Mouse (Mus musculus): ENCODE measurements around the gene Gm28035. TPM values are rescaled to one million over a fixed set of nuclear protein-coding genes. Genes with fewer than 3 reads are reported as not detected.
A peak's percentile ranks its signal among the peaks of the same experiment; 100 is the strongest.

Gene Gm28035
- 0.10 and 0.11 TPM in 2 replicates for polyA plus RNA-seq (2015; fragmentation: Nextera tagmentation; extraction: Ambion mirVana)

GRCm38 (mm10) chr2:30240267-30240666 is at the start of gene Gm28035:
Gm28035 (plus strand) TSS chr2:30240567.
- Histone ChIP-seq H3K36me3 (peaks cover 47% of the 10 kb centered on the region), H3K27ac (peak within 1 kb of the TSS; percentile 57; the same call in 1 of the 2 replicates), H3K4me1 (peaks cover 53% of the 10 kb centered on the region), H3K27me3 (no peaks in the 10 kb centered on the region), H3K4me2 (peak within 1 kb of the TSS; percentile 76; the same call in 1 of the 2 replicates), H3K9ac (peak within 1 kb of the TSS; percentile 17; the same call in 1 of the 2 replicates), H3K9me3 (no peaks in the 10 kb centered on the region), H3K4me3 (no peak within 1 kb of the TSS)
- ATAC-seq (ENCODE audit: insufficient number of reproducible peaks, low FRiP score, low TSS enrichment, low read depth) = no peak
- WGBS = 83% methylated on average over 2 of the region's 2 CpGs

- H3K9ac ChIP-seq = no peak overlapping the region
- H3K27me3 ChIP-seq = no peaks in the 10 kb centered on the region
- no peak overlapping the region for H3K4me3 ChIP-seq
- H3K4me2 ChIP-seq = no peak overlapping the region
- ATAC-seq (ENCODE audit: insufficient number of reproducible peaks, low FRiP score, low TSS enrichment, low read depth) = no peak
- no peak overlapping the region for H3K27ac ChIP-seq
- H3K4me1 ChIP-seq = no peaks in the 10 kb centered on the region
- H3K9me3 ChIP-seq = no peaks in the 10 kb centered on the region
- 78% methylated on average over 12 of the region's 12 CpGs for WGBS
- peaks cover 7% of the 10 kb centered on the region for H3K36me3 ChIP-seq
Measured at GRCm38 (mm10) chr2:30191790-30192580, 48.4 kb upstream of the Gm28035 start.

- no peaks in the 10 kb centered on the region for H3K9me3 ChIP-seq
- no peak overlapping the region for H3K4me3 ChIP-seq
- ATAC-seq (ENCODE audit: insufficient number of reproducible peaks, low FRiP score, low TSS enrichment, low read depth) = no peak
- H3K27me3 ChIP-seq = no peaks in the 10 kb centered on the region
- no peaks in the 10 kb centered on the region for H3K4me1 ChIP-seq
- no peak overlapping the region for H3K9ac ChIP-seq
- H3K4me2 ChIP-seq = no peak overlapping the region
- H3K27ac ChIP-seq = no peak overlapping the region
- H3K36me3 ChIP-seq = peaks cover 7% of the 10 kb centered on the region
- WGBS = 79% methylated on average over 3 of the region's 3 CpGs
Measured at GRCm38 (mm10) chr2:30194656-30195055, 45.7 kb upstream of the Gm28035 start.

DNA sequence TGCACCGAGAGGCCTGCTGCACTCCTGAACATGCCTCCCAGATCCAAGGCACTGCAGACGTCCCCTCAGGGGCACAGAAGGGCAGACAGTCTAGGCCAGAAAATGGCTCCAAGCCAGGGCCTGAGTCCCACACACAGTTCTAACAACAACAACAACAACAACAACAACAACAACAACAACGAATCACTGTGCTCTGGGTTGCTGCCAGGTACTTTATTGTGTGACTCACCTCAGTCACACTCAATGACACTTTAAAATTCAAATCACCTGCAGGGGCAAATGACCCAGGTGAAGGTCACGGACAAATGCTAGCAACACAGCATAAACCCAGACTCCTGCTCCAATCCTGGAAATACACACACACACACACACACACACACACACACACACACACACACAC is 42.3 kb upstream of the Gm28035 start:
- 58% methylated on average over 4 of the region's 4 CpGs for WGBS
- Histone ChIP-seq H3K36me3 (no peaks in the 10 kb centered on the region), H3K9ac (no peak overlapping the region), H3K27me3 (no peaks in the 10 kb centered on the region), H3K4me2 (no peak overlapping the region), H3K4me3 (no peak overlapping the region), H3K4me1 (no peaks in the 10 kb centered on the region), H3K9me3 (no peaks in the 10 kb centered on the region), H3K27ac (no peak overlapping the region)
- no peak for ATAC-seq (ENCODE audit: insufficient number of reproducible peaks, low FRiP score, low TSS enrichment, low read depth)

DNA sequence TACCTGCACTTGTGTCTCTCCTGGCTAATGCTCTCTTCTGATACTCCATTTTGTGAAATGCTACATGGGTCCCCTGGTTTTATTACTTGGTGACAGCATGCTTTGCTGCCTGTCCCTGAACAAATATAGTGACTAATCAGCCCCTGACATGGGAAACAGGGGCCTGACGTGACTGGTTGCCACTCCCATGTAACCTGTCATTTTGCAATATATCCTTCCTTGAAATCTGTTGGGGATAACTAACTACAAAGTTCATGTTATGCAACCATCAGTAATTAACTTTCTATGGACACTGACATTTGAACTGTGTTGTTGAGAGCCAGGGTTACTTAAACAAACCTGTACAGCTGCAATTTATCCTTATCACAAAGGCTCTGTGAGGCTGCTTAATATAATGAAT is 40.4 kb upstream of the Gm28035 start:
- Histone ChIP-seq H3K4me1 (peaks cover 6% of the 10 kb centered on the region), H3K9ac (no peak overlapping the region), H3K4me3 (no peak overlapping the region), H3K27me3 (no peaks in the 10 kb centered on the region), H3K27ac (no peak overlapping the region), H3K9me3 (no peaks in the 10 kb centered on the region), H3K36me3 (no peaks in the 10 kb centered on the region), H3K4me2 (no peak overlapping the region)
- 44% methylated on average over 1 of the region's 1 CpGs for WGBS
- ATAC-seq (ENCODE audit: insufficient number of reproducible peaks, low FRiP score, low TSS enrichment, low read depth) = no peak

GRCm38 (mm10) chr2:30200388-30200925 is 39.9 kb upstream of the Gm28035 start:
- 80% methylated on average over 5 of the region's 5 CpGs for WGBS
- no peak overlapping the region for H3K4me3 ChIP-seq
- H3K9ac ChIP-seq = no peak overlapping the region
- no peaks in the 10 kb centered on the region for H3K27me3 ChIP-seq
- H3K36me3 ChIP-seq = no peaks in the 10 kb centered on the region
- no peak overlapping the region for H3K4me2 ChIP-seq
- peaks cover 6% of the 10 kb centered on the region for H3K4me1 ChIP-seq
- ATAC-seq (ENCODE audit: insufficient number of reproducible peaks, low FRiP score, low TSS enrichment, low read depth) = no peak
- no peak overlapping the region for H3K27ac ChIP-seq
- no peaks in the 10 kb centered on the region for H3K9me3 ChIP-seq

GRCm38 (mm10) chr2:30203439-30203838 is 36.9 kb upstream of the Gm28035 start:
- no peak overlapping the region for H3K4me2 ChIP-seq
- H3K27ac ChIP-seq = no peak overlapping the region
- H3K4me1 ChIP-seq = peaks cover 15% of the 10 kb centered on the region
- no peak overlapping the region for H3K4me3 ChIP-seq
- H3K27me3 ChIP-seq = no peaks in the 10 kb centered on the region
- H3K9me3 ChIP-seq = no peaks in the 10 kb centered on the region
- H3K9ac ChIP-seq = no peak overlapping the region
- no peak for ATAC-seq (ENCODE audit: insufficient number of reproducible peaks, low FRiP score, low TSS enrichment, low read depth)
- no peaks in the 10 kb centered on the region for H3K36me3 ChIP-seq
- WGBS = 80% methylated on average over 7 of the region's 7 CpGs

DNA sequence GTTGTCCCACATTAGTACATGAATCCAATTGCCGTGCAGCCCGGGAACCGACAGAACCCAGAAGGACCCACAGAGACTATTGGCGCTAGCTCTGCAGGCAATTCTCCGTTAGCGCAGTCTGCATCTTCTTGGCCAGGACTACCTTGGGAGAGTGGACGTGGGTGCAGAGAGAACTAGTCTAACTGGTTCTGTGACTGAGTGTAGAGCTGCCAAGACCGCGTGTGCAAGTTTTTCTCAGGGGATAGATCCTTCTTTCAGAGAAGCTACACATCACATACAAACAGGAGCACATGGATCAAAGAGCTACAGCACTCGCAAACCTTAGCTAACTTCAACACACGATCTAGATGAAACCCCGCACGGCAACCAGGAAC is 35.1 kb upstream of the Gm28035 start:
- peak overlapping the region; percentile 81 for H3K27ac ChIP-seq
- peak overlapping the region; percentile 89 for H3K4me2 ChIP-seq
- peak overlapping the region; percentile 79 for H3K4me3 ChIP-seq
- 1% methylated on average over 13 of the region's 13 CpGs for WGBS
- no peaks in the 10 kb centered on the region for H3K9me3 ChIP-seq
- ATAC-seq (ENCODE audit: insufficient number of reproducible peaks, low FRiP score, low TSS enrichment, low read depth) = no peak; the same call in 1 of the 2 replicates
- no peaks in the 10 kb centered on the region for H3K36me3 ChIP-seq
- H3K9ac ChIP-seq = peak overlapping the region; percentile 64
- H3K4me1 ChIP-seq = peaks cover 15% of the 10 kb centered on the region
- no peaks in the 10 kb centered on the region for H3K27me3 ChIP-seq

GRCm38 (mm10) chr2:30205629-30206357 is 34.6 kb upstream of the Gm28035 start, which contains the start of gene Kyat1:
Kyat1 (minus strand) TSS chr2:30205847.
- ATAC-seq (ENCODE audit: insufficient number of reproducible peaks, low FRiP score, low TSS enrichment, low read depth) = peak; percentile 92
- peak within 1 kb of the TSS; percentile 81 for H3K27ac ChIP-seq
- H3K4me1 ChIP-seq = peaks cover 15% of the 10 kb centered on the region
- no peaks in the 10 kb centered on the region for H3K36me3 ChIP-seq
- under 1% methylated on average over 44 of the region's 44 CpGs for WGBS
- H3K4me3 ChIP-seq = peak within 1 kb of the TSS; percentile 79
- peak within 1 kb of the TSS; percentile 89 for H3K4me2 ChIP-seq
- H3K9ac ChIP-seq = peak within 1 kb of the TSS; percentile 64
- H3K27me3 ChIP-seq = no peaks in the 10 kb centered on the region
- H3K9me3 ChIP-seq = no peaks in the 10 kb centered on the region

DNA sequence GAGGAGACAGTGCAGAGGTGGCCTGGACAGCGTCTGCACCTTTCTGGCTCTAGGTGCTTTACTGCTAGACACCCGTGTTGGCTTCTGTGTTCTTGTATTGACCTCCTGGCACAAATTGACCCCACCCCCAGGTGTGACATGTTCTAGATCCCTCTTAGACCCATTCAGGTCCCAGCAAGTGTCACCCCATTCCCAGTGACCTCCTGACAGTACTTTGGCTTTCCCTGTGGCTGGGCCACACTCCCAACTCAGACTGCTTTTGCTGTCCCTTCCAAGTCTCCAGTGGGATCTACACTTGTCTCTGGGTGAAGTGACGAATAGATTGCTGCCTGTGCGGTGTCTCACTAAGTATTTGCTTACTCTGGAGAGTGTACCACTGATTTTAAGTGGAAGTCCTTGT is 33.0 kb upstream of the Gm28035 start:
- WGBS = 84% methylated on average over 4 of the region's 4 CpGs
- ATAC-seq (ENCODE audit: insufficient number of reproducible peaks, low FRiP score, low TSS enrichment, low read depth) = no peak

DNA sequence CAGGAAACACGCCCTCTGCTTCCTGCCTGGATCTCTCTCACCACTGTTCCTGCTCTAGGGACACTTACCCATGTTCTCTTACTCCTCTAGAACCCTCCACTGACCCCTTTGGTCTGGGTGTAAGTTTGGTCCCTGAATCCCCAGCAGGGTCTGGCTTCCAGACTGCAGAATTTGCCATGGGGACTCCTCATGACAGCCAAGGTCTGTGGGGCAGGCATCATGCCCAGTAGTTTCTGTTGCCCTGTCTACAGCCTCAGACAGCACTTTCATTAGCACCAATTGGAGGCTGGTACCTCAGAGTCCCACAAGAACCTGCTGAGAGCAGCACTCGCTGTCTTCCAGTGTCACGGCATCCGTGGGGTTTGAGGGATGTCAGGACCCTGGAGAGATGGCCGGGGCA is 32.5 kb upstream of the Gm28035 start:
- no peak for ATAC-seq (ENCODE audit: insufficient number of reproducible peaks, low FRiP score, low TSS enrichment, low read depth)
- Histone ChIP-seq H3K9ac (no peak overlapping the region), H3K4me1 (peaks cover 15% of the 10 kb centered on the region), H3K9me3 (no peaks in the 10 kb centered on the region), H3K4me2 (no peak overlapping the region), H3K27me3 (no peaks in the 10 kb centered on the region), H3K27ac (no peak overlapping the region), H3K36me3 (no peaks in the 10 kb centered on the region), H3K4me3 (no peak overlapping the region)
- 69% methylated on average over 5 of the region's 5 CpGs for WGBS

More for the DNA sequence above, 33.0 kb upstream of the Gm28035 start:
- Histone ChIP-seq H3K4me2 (no peak overlapping the region), H3K27me3 (no peaks in the 10 kb centered on the region), H3K27ac (no peak overlapping the region), H3K4me1 (peaks cover 15% of the 10 kb centered on the region), H3K36me3 (no peaks in the 10 kb centered on the region), H3K4me3 (no peak overlapping the region), H3K9me3 (no peaks in the 10 kb centered on the region), H3K9ac (no peak overlapping the region)

All from limb, embryonic 15.5 days (tissue).